Mouse (Mus musculus) cortical plate, adult 2 months (tissue): Measurements from ENCODE around the gene Fxyd7. TPM values are rescaled to one million over a fixed set of nuclear protein-coding genes. Genes with fewer than 3 reads are reported as not detected.

Experiments used
- H3K27ac ChIP-seq: fragments of 200-500 bp; 2 replicates; pipeline ENCODE4 v1.5.1; 2012; ENCODE audit warnings: low read length, control low read depth, inconsistent platforms; ENCODE audit not compliant: insufficient read depth
- H3K4me1 ChIP-seq: fragments of 200-500 bp; 2 replicates; pipeline ENCODE4 v1.6.1; 2011; ENCODE audit warnings: low read length; ENCODE audit not compliant: control insufficient read depth, insufficient read depth
- H3K4me3 ChIP-seq: fragments of 200-500 bp; 2 replicates; pipeline ENCODE4 v1.5.1; 2011; ENCODE audit warnings: mild to moderate bottlenecking, low read length, control low read depth; ENCODE audit not compliant: insufficient read depth
- CTCF ChIP-seq: fragments of 200-500 bp; IDR thresholded peaks from 2 replicates; pipeline ENCODE4 v1.5.1; 2011; ENCODE audit warnings: mild to moderate bottlenecking, control low read depth, low read length; ENCODE audit not compliant: insufficient read depth; ENCODE audit errors: extremely low read depth
- POLR2A ChIP-seq: fragments of 200-500 bp; IDR thresholded peaks from 2 replicates; pipeline ENCODE4 v1.6.1; 2011; ENCODE audit warnings: mild to moderate bottlenecking, low read length, control low read depth; ENCODE audit not compliant: insufficient read depth; ENCODE audit errors: extremely low read depth
- polyA plus RNA-seq: library from polyadenylated mRNA; depleted of rRNA; stranded (reverse); fragments of >200 nt; gene quantifications from 2 replicates; pipeline ENCODE4 v1.2.3, GENCODE M21; 2012

Fxyd7 gene
- polyA plus RNA-seq, 1 experiment, result 426 TPM

DNA sequence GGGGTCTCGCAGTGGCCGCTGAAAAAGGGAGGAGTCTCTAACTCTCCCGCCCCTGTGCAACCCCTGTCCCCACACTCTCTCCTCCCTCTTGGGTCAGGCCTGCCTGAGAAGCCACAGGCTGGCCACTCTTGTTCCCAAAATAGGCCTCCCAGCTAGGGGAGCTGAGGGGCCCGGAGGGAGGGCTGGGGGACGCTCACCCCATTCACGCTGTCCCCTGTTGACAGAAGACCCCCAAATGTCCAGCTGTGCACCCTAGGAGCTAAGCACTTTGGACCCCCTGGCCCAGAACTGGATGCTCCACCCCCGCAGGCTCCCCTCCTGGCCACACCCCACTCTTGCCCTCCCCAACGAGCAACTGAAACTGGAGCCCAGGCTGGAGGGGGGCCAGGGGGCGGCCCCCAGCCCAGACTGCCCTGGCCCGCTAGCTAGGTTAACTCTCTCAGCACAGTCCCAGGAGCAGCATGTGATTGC is 4.1 kb upstream of the Fxyd7 start:
- Histone ChIP-seq H3K4me1 (no peaks in the 10 kb centered on the region), H3K27ac (peak overlapping the region; percentile 38), H3K4me3 (peak overlapping the region; percentile 7; the same call in 1 of the 2 replicates)
- TF ChIP-seq POLR2A (no peak), CTCF (no peak)

DNA sequence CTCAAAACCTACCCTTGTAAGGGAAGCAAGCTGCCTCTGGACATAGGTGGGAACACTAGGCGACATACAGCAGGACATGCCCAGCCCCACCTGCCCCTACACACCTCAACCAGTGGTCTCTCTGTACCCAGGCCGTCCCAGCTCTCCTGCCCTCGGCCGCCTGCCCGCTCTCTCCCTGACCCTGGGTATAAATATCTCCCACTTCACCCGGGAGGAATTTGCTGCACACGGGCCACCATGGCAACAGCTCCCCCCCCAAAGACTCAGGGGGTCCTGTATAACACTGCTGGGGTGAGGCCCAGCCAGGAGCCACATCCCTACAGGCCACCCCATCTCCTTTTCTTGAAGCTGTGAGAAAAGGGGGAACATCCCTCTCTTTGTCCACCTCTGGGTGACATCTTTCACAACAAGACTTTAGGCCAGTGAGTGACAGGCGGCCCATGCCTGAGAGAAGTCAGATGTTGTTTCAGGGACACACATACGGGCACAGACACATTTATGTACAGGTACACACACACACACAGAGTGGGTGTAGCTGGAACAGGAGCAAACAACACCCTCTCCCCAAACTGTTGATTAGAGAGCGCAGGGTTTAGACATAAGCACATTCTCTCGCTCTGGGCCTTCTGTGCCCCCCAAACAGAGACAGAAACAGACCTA is 3.5 kb upstream of the Fxyd7 start:
- Histone ChIP-seq H3K4me3 (peak overlapping the region; percentile 7; the same call in 1 of the 2 replicates), H3K27ac (peak overlapping the region; percentile 38), H3K4me1 (no peaks in the 10 kb centered on the region)
- TF ChIP-seq POLR2A (no peak), CTCF (no peak)

DNA sequence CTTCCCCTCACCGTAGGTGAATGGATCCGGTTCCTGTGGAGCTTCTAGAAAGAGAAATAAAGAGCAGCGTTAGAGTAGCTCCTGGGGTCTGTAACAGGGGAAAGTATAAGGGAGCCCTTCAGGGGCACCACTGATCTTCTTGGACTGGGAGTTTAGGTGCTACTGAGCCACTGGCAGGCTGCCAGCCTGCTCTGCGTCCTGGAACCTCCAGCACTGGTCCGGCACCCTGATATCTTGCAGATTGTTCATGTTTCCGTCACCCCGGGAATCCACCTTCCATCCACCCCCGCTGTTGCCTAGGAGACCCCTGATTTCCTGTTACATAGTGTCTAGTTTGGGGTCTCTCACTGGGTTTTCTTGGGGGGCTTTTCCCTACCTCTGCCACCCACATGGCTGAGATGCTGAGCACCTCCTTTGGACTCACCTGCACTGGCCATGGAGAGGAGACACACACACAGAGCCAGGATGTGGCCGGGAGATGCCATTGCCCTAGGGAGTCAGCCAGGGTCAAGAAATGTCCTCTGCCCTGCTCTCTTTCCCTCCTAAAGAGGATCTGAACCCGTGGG is 2.7 kb upstream of the Fxyd7 start:
- H3K27ac ChIP-seq, result peak overlapping the region; percentile 38; the same call in 1 of the 2 replicates
- H3K4me1 ChIP-seq, result no peaks in the 10 kb centered on the region; the same call in 1 of the 2 replicates
- H3K4me3 ChIP-seq, result peak overlapping the region; percentile 85; the same call in 1 of the 2 replicates
- no peak for TF ChIP-seq POLR2A
- no peak for TF ChIP-seq CTCF

DNA sequence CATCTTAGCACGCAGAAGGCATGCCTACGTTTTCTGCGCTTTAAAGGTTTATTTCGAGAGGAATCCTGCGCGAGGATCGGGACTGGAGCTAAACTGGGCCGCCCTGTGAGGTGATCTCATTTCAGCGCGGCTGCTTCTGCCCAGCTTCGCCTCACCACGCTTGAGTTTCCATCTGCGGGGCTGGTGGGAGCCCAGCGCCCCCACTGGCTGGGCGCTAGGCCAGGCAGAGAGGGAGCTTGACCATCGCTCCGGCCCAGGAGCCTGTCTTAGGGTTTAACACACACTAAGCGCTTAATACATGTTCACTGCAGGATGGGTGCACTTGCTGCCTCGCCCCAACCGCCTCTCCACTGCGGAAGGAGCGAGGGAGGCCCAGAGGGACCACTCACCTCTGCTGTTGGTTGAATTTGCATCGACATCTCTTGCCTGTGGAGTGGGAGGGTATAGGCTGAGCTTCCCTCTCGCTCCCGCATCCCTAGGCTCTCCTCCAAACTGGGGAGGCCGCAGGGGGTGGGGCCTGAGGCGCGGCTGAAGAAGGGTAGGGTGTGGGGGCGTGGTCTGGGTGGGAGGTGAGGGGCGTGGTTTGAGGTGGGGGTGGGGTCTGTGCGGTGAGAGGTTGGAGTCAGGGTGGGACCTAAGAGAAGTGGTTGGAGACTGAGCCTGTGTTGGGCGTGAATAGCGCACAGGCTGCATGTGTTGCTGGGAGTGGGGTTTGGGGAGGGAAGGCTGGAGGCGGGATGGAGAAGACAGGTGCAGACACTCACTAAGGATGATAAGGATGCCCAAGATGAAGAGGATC is 1.6 kb upstream of the Fxyd7 start:
- Histone ChIP-seq H3K4me1 (no peaks in the 10 kb centered on the region; the same call in 1 of the 2 replicates), H3K4me3 (peak overlapping the region; percentile 85), H3K27ac (peak overlapping the region; percentile 83)
- TF ChIP-seq POLR2A (no peak; the same call in 1 of the 2 replicates), CTCF (no peak)

DNA sequence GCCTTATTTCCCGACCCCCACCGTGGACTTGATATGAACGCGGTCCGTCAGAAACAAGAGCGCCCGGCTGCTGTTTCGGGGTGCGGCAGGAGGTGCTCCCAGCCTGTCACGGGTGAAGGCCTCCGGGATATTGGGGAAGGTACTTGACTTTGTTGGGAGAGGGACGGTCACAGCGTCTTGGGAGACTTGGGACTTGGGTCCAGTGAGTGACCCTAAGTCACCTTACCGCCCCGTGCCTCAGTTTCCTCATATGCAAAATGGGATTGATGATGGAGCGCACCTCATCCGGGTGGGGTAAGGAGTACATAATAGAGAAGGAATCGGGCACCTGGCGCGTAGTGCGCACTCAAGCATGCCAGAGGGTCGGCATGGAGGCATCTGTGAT is 976 bp upstream of the Fxyd7 start:
- Histone ChIP-seq H3K4me3 (peak overlapping the region; percentile 85), H3K4me1 (no peaks in the 10 kb centered on the region; the same call in 1 of the 2 replicates), H3K27ac (peak overlapping the region; percentile 83; the same call in 1 of the 2 replicates)
- no peak for TF ChIP-seq CTCF
- TF ChIP-seq POLR2A, result peak; percentile 40; the same call in 1 of the 2 replicates

DNA sequence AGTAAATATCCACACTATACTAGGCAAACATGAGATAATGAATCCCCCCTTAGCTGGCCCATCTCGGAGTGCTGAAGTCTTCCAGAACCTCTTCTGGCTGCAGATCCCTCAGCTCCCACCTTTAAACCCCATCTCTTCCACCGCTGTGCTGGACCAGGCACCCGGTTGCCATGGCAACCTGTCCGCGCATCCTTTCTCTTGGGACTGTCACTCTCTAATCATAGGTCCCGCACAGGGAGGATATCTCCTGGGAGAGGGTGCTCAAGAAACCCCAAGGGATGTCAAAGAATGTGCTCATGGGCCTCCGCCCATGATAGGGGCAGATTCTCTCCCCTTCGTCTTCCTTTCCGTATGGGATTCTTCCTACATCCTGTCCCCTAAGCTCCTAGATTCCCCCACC is 346 bp downstream of the Fxyd7 start:
- TF ChIP-seq CTCF, result no peak
- 0 out of 2 replicates have a peak, but pooled peaks have one; percentile 41 for TF ChIP-seq POLR2A
- H3K4me3 ChIP-seq, result peak overlapping the region; percentile 85
- H3K4me1 ChIP-seq, result no peaks in the 10 kb centered on the region; the same call in 1 of the 2 replicates
- peak overlapping the region; percentile 65 for H3K27ac ChIP-seq

DNA sequence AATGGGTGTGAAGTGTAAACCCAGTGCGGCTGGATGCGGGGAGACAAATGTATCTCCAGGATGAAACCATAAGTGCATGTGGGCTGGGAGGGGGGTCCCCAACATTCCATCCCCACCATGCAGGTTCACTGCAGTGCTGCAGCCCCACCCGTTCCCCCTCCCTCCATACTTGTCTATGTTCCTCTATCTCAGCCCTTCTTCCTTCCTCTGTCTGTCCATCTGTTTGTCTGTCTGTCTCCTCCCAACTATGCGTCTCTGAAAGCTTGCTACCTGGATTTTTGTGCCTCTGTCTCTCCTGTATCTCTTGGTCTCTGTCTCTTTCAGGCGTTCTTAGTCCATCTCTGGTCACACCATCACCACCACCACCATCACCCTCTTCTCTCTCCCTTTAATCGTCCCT is 780 bp downstream of the Fxyd7 start:
- Histone ChIP-seq H3K27ac (peak overlapping the region; percentile 65), H3K4me3 (peak overlapping the region; percentile 85), H3K4me1 (no peaks in the 10 kb centered on the region; the same call in 1 of the 2 replicates)
- TF ChIP-seq POLR2A (no peak), CTCF (no peak)

DNA sequence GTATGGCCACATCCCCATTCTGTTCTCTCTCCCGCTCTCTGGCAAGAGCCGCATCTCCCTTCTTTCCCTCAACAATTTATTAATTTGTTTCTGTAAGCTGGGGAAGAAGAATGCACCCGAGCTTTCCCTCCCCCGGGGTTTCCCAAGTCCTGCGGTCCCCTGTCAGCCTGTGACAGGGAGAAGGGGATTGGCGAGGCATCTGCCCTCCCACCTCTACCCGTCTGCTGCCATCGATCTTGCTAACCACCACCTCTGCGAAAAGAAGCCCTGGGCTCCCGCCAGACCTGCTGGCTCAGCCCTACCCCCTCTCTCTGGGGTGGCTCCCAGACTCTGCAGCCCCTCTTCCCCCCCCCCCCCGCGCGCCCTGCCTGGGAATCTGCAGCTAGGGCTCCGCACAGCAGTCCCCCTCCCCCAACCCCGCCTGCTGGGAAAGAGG is 1.4 kb downstream of the Fxyd7 start:
- peak overlapping the region; percentile 85 for H3K4me3 ChIP-seq
- H3K4me1 ChIP-seq, result no peaks in the 10 kb centered on the region; the same call in 1 of the 2 replicates
- H3K27ac ChIP-seq, result peak overlapping the region; percentile 11; the same call in 1 of the 2 replicates
- TF ChIP-seq POLR2A (no peak), CTCF (no peak)

DNA sequence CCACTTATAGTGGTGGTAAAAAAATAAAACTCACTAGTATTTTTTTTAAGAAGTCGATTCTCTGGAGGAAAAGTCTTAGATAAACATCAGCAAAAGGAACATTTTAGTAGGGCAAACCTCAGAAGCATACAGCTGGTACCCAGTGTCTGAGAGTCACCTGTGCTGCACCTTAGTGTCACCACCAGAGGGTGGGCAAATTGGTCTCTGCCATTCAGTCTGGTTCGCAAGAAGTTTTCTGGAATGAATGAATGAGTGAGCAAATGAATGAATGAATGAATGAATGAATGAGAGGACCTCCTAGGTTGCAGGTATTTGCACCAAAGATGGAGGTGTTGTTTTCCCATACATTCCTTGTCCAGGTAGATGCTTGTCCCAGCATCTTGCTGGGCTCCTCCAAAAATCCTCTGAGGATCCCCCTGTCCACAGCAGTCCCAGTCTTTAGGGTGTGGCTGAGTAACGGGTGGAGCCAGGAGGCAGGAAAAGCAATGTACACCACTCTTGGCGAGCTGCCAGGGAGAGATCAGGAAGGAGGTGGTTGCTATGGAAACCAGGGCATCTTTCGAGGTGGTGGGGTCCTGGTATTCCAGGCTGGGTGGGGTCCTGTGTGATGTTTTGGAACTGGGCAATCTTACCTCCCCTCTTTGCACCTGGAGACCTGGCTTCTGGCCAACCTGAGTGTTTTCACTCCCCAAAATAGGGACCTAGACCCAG is 2.0 kb downstream of the Fxyd7 start:
- Histone ChIP-seq H3K4me3 (peak overlapping the region; percentile 85), H3K27ac (peak overlapping the region; percentile 11; the same call in 1 of the 2 replicates), H3K4me1 (no peaks in the 10 kb centered on the region; the same call in 1 of the 2 replicates)
- TF ChIP-seq CTCF (no peak), POLR2A (no peak)
